Comparison of ENCODE assay signal across 22 mouse cellular contexts in the genomic region with DNA sequence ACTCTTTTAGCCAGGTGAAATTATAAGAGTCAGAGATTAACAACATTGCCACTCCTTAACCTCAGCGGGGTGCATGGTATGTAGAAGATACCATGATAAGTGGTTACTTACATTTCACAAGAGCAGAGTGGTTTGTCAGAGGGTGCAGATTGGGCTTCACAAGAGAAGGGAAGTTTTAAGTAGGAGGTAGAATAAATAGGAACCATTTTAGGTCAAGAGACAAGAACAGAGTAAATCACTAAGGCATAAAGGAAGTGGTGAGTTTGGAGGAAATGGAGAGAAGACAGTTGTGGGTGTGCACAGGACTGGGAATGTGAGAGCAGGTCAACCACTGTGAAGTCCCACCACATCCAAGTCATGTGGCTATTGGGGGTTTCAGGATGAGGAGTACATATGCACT. TPM values are rescaled to one million over a fixed set of nuclear protein-coding genes. Genes with fewer than 3 reads are reported as not detected.
DNase-seq lines count a peak whose midpoint lies in the region; ATAC-seq and TF ChIP-seq lines count a peak whose summit lies in the region.
"Had no signal": no experiment of that assay in that cellular context is flagged by ENCODE, and none has a peak within 500 bp of the region (broad histone marks: within the 10 kb centered on the region; RNA-seq: fewer than 3 reads in every experiment).

No protein-coding gene starts in this region.

- no peak overlapping the region for H3K4me2 ChIP-seq in liver, postnatal 0 days (ENCODE audit: low read depth, low read length)
- H3K4me2 ChIP-seq: hindbrain, embryonic 15.5 days; intestine, embryonic 15.5 days; limb, embryonic 13.5 days; lung, embryonic 14.5 days; stomach, embryonic 15.5 days had no signal

- no peaks in the 10 kb centered on the region for H3K9me3 ChIP-seq in liver, postnatal 0 days (ENCODE audit: low read length)
- H3K9me3 ChIP-seq: G1E; hindbrain, embryonic 15.5 days; intestine, embryonic 15.5 days; limb, embryonic 13.5 days; stomach, embryonic 15.5 days had no signal

- TF ChIP-seq CTCF in liver, postnatal 0 days (IDR thresholded peaks at IDR 0.05; ENCODE audit: low read depth), result no peak

- no peak overlapping the region for H3K27ac ChIP-seq in liver, postnatal 0 days (ENCODE audit: low read depth)
- H3K27ac ChIP-seq: hindbrain, embryonic 15.5 days; intestine, embryonic 15.5 days; limb, embryonic 13.5 days; stomach, embryonic 15.5 days had no signal

- no peak overlapping the region for H3K4me3 ChIP-seq in liver, postnatal 0 days (ENCODE audit: low read depth, low read length)
- H3K4me3 ChIP-seq: hindbrain, embryonic 15.5 days; intestine, embryonic 15.5 days; limb, embryonic 13.5 days; stomach, embryonic 15.5 days had no signal

- no peaks in the 10 kb centered on the region for H3K27me3 ChIP-seq in liver, postnatal 0 days (ENCODE audit: insufficient read depth, low read length)
- H3K27me3 ChIP-seq: CH12.LX; hindbrain, embryonic 15.5 days; intestine, embryonic 15.5 days; limb, embryonic 13.5 days; stomach, embryonic 15.5 days had no signal

- peaks cover 4% of the 10 kb centered on the region for H3K4me1 ChIP-seq in liver, postnatal 0 days (ENCODE audit: insufficient read depth)
- H3K4me1 ChIP-seq: hindbrain, embryonic 15.5 days; intestine, embryonic 15.5 days; limb, embryonic 13.5 days; stomach, embryonic 15.5 days had no signal

- 0 out of 2 replicates have a peak, but pooled peaks have one; percentile 23 for ATAC-seq in liver, postnatal 0 days
- ATAC-seq in monocyte, adult 5-6 weeks (replicated peaks; ENCODE audit: insufficient number of reproducible peaks, low FRiP score, low TSS enrichment, poor library complexity, severe bottlenecking), result peak; percentile 72
- ATAC-seq: intestine, embryonic 15.5 days; midbrain, embryonic 16.5 days had no signal

- no peak overlapping the region for H3K9ac ChIP-seq in liver, postnatal 0 days (replicated peaks)
- H3K9ac ChIP-seq: hindbrain, embryonic 15.5 days; intestine, embryonic 15.5 days; limb, embryonic 13.5 days; lung, embryonic 14.5 days; stomach, embryonic 15.5 days had no signal

- 29% methylated on average over 1 of the region's 1 CpGs for WGBS in liver, postnatal 0 days (ENCODE audit: insufficient replicate concordance)

- H3K36me3 ChIP-seq in liver, postnatal 0 days (replicated peaks; ENCODE audit: insufficient read depth, low read length), result no peaks in the 10 kb centered on the region
- H3K36me3 ChIP-seq: G1E; hindbrain, embryonic 15.5 days; intestine, embryonic 15.5 days; limb, embryonic 13.5 days; stomach, embryonic 15.5 days had no signal

- no peak for TF ChIP-seq EP300 in liver, postnatal 0 days (IDR thresholded peaks at IDR 0.05; ENCODE audit: low read depth)

- peak; percentile 10 for DNase-seq in thymus, postnatal 0 days (ENCODE audit: low spot score)
- no peak for DNase-seq in thymus, postnatal 4 days
- peak; percentile 67 for DNase-seq in induced T-regulatory cell, adult 2 months (ENCODE audit: low read depth)
- no peak for DNase-seq in liver, postnatal 0 days
- no peak for DNase-seq in lung, postnatal 36 days
- no peak for DNase-seq in lung, postnatal 14 days
- no peak for DNase-seq in MN1 (ENCODE audit: low spot score)
- DNase-seq: adrenal gland, postnatal 14 days; cerebellum, adult 9-11 months; gastrocnemius, postnatal 36 days; kidney, postnatal 25 days; lung, embryonic 14.5 days; thymus, postnatal 36 days had no signal

RNA-seq across cellular contexts. Expression of a gene that starts 1.4 kb away (rescaled TPM):
- 9.4 and 9.8 TPM in 2 replicates for polyA plus RNA-seq in thymus, postnatal 0 days (2015; fragmentation: Nextera tagmentation; extraction: Ambion mirVana)
- 4.9 and 5.0 TPM in 2 replicates for polyA plus RNA-seq in liver, postnatal 0 days (2015; fragmentation: Nextera tagmentation; extraction: Ambion mirVana)
- total RNA-seq in monocyte, adult 5-6 weeks (2017), result 260 to 312 TPM (median 269 TPM) in 3 replicates
- total RNA-seq: CH12.LX had no signal
- polyA plus RNA-seq: G1E; midbrain, embryonic 16.5 days; neural tube, embryonic 14.5 days had no signal

RNA-seq across cellular contexts. Expression of a gene that starts 18.1 kb away (rescaled TPM):
- polyA plus RNA-seq in thymus, postnatal 0 days (2015; fragmentation: Nextera tagmentation; extraction: Ambion mirVana), result 2.2 and 3.0 TPM in 2 replicates
- 4.7 and 5.0 TPM in 2 replicates for polyA plus RNA-seq in liver, postnatal 0 days (2015; fragmentation: Nextera tagmentation; extraction: Ambion mirVana)
- total RNA-seq in monocyte, adult 5-6 weeks (2017), result 16.7 to 74.3 TPM (median 20.7 TPM) in 3 replicates
- polyA plus RNA-seq: G1E had no signal

Comparison
In these comparisons a context has a peak if more than half of its experiments do, and no peak if none do; other contexts are left out.
1. DNase-seq: peak in thymus, postnatal 0 days (single experiment) and induced T-regulatory cell, adult 2 months (single experiment); none in thymus, postnatal 4 days (single experiment), liver, postnatal 0 days (single experiment), lung, postnatal 36 days (single experiment), lung, postnatal 14 days (single experiment) and MN1 (single experiment).